Mouse (Mus musculus): ENCODE data around the gene Hsd11b2.

Gene Hsd11b2

GRCm38 (mm10) chr8:105484030-105484368 lies 34.6 kb upstream of the Hsd11b2 start:
- no peak for DNase-seq (ENCODE audit: low read depth, low spot score)

- DNase-seq (ENCODE audit: low read depth, low spot score), result peak; percentile 48
Observed at GRCm38 (mm10) chr8:105484392-105484791, 34.2 kb upstream of the Hsd11b2 start.

GRCm38 (mm10) chr8:105488082-105488481 lies 30.5 kb upstream of the Hsd11b2 start:
- no peak for DNase-seq (ENCODE audit: low read depth, low spot score)

- DNase-seq (ENCODE audit: low read depth, low spot score), result no peak
Observed at GRCm38 (mm10) chr8:105489281-105489680, 29.3 kb upstream of the Hsd11b2 start.

- no peak for DNase-seq (ENCODE audit: low read depth, low spot score)
Observed at GRCm38 (mm10) chr8:105493495-105493894, 25.1 kb upstream of the Hsd11b2 start.

- DNase-seq (ENCODE audit: low read depth, low spot score), result no peak
Observed at GRCm38 (mm10) chr8:105494566-105494965, 24.0 kb upstream of the Hsd11b2 start.

GRCm38 (mm10) chr8:105495350-105496302 lies 22.9 kb upstream of the Hsd11b2 start:
- no peak for DNase-seq (ENCODE audit: low read depth, low spot score)

- DNase-seq (ENCODE audit: low read depth, low spot score), result peak; percentile 90
Observed at GRCm38 (mm10) chr8:105496439-105497180, 21.9 kb upstream of the Hsd11b2 start, which contains the start of gene Zdhhc1. Zdhhc1 (minus strand) TSS chr8:105496902.

- DNase-seq (ENCODE audit: low read depth, low spot score), result no peak
Observed at GRCm38 (mm10) chr8:105499787-105500186, 18.8 kb upstream of the Hsd11b2 start.

- no peak for DNase-seq (ENCODE audit: low read depth, low spot score)
Observed at GRCm38 (mm10) chr8:105504617-105505016, 13.9 kb upstream of the Hsd11b2 start.

GRCm38 (mm10) chr8:105506977-105507376 lies 11.6 kb upstream of the Hsd11b2 start:
- no peak for DNase-seq (ENCODE audit: low read depth, low spot score)

GRCm38 (mm10) chr8:105508758-105509157 lies 9.8 kb upstream of the Hsd11b2 start:
- no peak for DNase-seq (ENCODE audit: low read depth, low spot score)

- peak; percentile 72 for DNase-seq (ENCODE audit: low read depth, low spot score)
Observed at GRCm38 (mm10) chr8:105509997-105510735, 8.4 kb upstream of the Hsd11b2 start.

- no peak for DNase-seq (ENCODE audit: low read depth, low spot score)
Observed at GRCm38 (mm10) chr8:105514194-105514593, 4.4 kb upstream of the Hsd11b2 start.

GRCm38 (mm10) chr8:105514656-105515055 lies 3.9 kb upstream of the Hsd11b2 start:
- DNase-seq (ENCODE audit: low read depth, low spot score), result no peak

- DNase-seq (ENCODE audit: low read depth, low spot score), result peak; percentile 76
Observed at GRCm38 (mm10) chr8:105516018-105516645, 2.4 kb upstream of the Hsd11b2 start.

- no peak for DNase-seq (ENCODE audit: low read depth, low spot score)
Observed at GRCm38 (mm10) chr8:105517346-105517745, 1.2 kb upstream of the Hsd11b2 start.

- DNase-seq (ENCODE audit: low read depth, low spot score), result no peak
Observed at GRCm38 (mm10) chr8:105519591-105519990, 1.0 kb downstream of the Hsd11b2 start.

- no peak for DNase-seq (ENCODE audit: low read depth, low spot score)
Observed at GRCm38 (mm10) chr8:105520521-105520920, 2.0 kb downstream of the Hsd11b2 start.

- no peak for DNase-seq (ENCODE audit: low read depth, low spot score)
Observed at GRCm38 (mm10) chr8:105521061-105521460, 2.5 kb downstream of the Hsd11b2 start.

- no peak for DNase-seq (ENCODE audit: low read depth, low spot score)
Observed at GRCm38 (mm10) chr8:105521995-105522769, 3.6 kb downstream of the Hsd11b2 start.

Data from A20 (cell line).